Mouse (Mus musculus) pancreas, adult 10 weeks (tissue): ENCODE results near the gene Cdkn2c. TPM values are rescaled to one million over a fixed set of nuclear protein-coding genes. Genes with fewer than 3 reads are reported as not detected.

Source experiments
- polyA plus RNA-seq: library from polyadenylated mRNA; stranded (reverse); fragments of 350-450 nt; fragmentation: Illumina TruSeq; extraction: RNeasy Lipid Tissue Mini Kit (QIAGEN cat#74804); gene quantifications from one replicate; pipeline ENCODE4 v1.2.3, GENCODE M21; 2015; ENCODE audit warnings: low read depth, low replicate concordance; ENCODE audit not compliant: insufficient read depth

Gene Cdkn2c
- 4.2 TPM for polyA plus RNA-seq

DNA sequence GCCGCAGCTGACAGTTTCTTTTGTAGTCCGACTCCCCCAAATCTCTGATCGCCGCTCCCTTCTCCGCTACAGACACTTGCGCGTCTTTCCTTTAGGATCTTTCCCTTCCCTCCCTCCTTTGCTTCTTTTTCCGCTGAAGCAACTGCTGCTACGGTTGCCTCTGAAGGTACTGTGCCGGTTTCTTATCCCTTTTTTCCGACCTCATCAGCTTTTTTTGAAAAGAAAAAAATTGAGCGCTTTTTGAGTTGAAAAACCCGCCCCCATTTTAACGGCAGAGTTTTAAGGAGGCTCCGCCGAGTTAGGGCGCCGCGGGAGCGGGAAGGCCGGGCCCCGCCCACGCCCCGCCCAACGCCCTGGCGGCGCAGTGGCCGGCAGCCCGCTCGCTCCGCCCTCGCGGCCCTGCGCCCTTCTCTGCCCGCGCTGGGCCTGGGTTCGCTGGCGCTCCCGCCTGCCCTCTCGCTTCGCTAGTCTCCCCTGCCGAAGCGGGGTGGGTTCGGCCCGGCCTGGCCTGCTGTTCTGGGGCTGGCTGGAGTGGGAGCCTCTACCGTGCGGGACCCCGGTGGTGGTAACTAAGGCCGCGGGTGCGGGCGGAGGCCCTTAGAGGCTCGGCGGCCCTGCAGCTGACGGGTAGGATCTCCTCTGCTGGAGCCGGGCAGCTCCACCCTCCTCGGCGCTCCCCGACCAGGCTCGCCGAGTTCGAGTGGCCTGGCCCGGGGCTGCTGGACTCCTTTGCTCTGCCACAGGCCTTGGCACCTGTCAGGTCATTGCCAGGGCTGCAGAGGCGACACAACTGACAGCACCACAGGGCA lies at the start of gene Cdkn2c:
Gene Cdkn2c (minus strand): TSS at position 729 of the 809 bp plus-strand sequence.

GRCm38 (mm10) chr4:109676218-109677215 lies 9.5 kb upstream of the Cdkn2c start, which contains the start of gene Faf1:
Gene Faf1, plus strand, starts transcription at chr4:109676588.

Other genes with a start within 250 kb of the Cdkn2c start
- 13.3 TPM for gene Rnf11, start 182.5 kb downstream of the Cdkn2c start, polyA plus RNA-seq
- gene 4930522H14Rik, start 135.9 kb downstream of the Cdkn2c start, polyA plus RNA-seq, result not detected
- gene Faf1, start 9.4 kb upstream of the Cdkn2c start, polyA plus RNA-seq, result 6.3 TPM